Mouse (Mus musculus): Measurements from ENCODE around the gene Btbd2. TPM values are rescaled to one million over a fixed set of nuclear protein-coding genes. Genes with fewer than 3 reads are reported as not detected.
A peak's percentile ranks its signal among the peaks of the same experiment; 100 is the strongest.

The Btbd2 gene
- total and polyA plus RNA-seq, 3 experiments: 43.1 to 81.8 TPM; not detected in 1

DNA sequence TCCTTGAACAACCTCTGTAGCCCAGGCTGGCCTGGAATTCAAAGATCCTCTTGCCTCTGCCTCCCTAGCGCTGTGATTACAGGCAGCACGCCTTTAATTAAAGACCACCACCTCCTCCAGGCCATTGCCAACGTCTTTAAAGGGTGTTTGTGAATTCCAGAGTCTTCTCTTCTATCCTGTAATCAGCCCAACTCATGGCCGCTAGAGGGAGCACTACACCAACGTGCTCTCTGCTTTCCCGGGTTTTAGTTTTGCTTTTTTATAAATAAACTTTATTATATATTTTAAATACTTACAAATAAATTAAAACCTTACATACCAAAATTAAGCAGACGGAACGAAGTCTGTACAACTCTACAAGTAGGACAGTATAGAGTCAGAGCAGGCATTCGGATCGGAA lies 2.3 kb upstream of the Btbd2 start:
- Histone ChIP-seq H3K27me3 (ENCODE audit: control insufficient read depth in 1 of 2, insufficient read depth in 2 of 2, low read length in 2 of 2) (no peaks in the 10 kb centered on the region), H3K9ac (ENCODE audit: control insufficient read depth, low read depth, low read length, poor library complexity, severe bottlenecking) (peak overlapping the region; percentile 67), H3K36me3 (ENCODE audit: control insufficient read depth in 1 of 2, insufficient read depth in 2 of 2, low read length in 2 of 2) (peaks cover 0 to 15% of the 10 kb centered on the region in 2 experiments; a peak in 2 of 4 replicates), H3K27ac (ENCODE audit: control insufficient read depth, low read depth, low read length) (peak overlapping the region; percentile 74), H3K79me2 (ENCODE audit: control insufficient read depth, insufficient read depth, low read length, poor library complexity) (peaks cover 8% of the 10 kb centered on the region), H3K4me1 (ENCODE audit: control insufficient read depth in 1 of 2, insufficient read depth in 2 of 2, low read length in 2 of 2) (peaks cover 7 to 34% of the 10 kb centered on the region in 2 experiments), H3K4me3 (ENCODE audit: control insufficient read depth in 1 of 2, insufficient read depth in 1 of 2, low read depth in 2 of 2, low read length in 2 of 2) (peak overlapping the region; percentile 47 to 99), H3K9me3 (replicated peaks; ENCODE audit: insufficient read depth, low read length) (no peaks in the 10 kb centered on the region)
- peak; percentile 85 for DNase-seq (ENCODE audit: low read depth, low spot score)
- TF ChIP-seq MYC (IDR thresholded peaks at IDR 0.05; ENCODE audit: low read depth, low read length): peak; percentile 89
- TF ChIP-seq CHD2 (IDR thresholded peaks at IDR 0.05; ENCODE audit: low read length): no peak
- 0 out of 2 replicates have a peak, but pooled peaks have one; percentile 4 for TF ChIP-seq GATA1 (IDR thresholded peaks at IDR 0.05; ENCODE audit: low read depth, low read length)
- TF ChIP-seq MEF2A (IDR thresholded peaks at IDR 0.05; ENCODE audit: extremely low read depth, insufficient replicate concordance, low read depth, low read length, poor library complexity, severe bottlenecking): no peak
- peak; percentile 28; the same call in 1 of the 2 replicates for TF ChIP-seq ZNF384 (IDR thresholded peaks at IDR 0.05; ENCODE audit: low read depth, low read length)
- TF ChIP-seq RAD21 (IDR thresholded peaks at IDR 0.05; ENCODE audit: low read depth, low read length): peak; percentile 61
- TF ChIP-seq SIN3A (IDR thresholded peaks at IDR 0.05; ENCODE audit: low read length): peak; percentile 51; the same call in 1 of the 2 replicates
- peak; percentile 61 for TF ChIP-seq ZC3H11A (IDR thresholded peaks at IDR 0.05; ENCODE audit: low read depth, low read length)
- TF ChIP-seq SMC3 (IDR thresholded peaks at IDR 0.05; ENCODE audit: low read depth, low read length): peak; percentile 67
- no peak for TF ChIP-seq NELFE (IDR thresholded peaks at IDR 0.05; ENCODE audit: low read depth, low read length)
- TF ChIP-seq MXI1 (IDR thresholded peaks at IDR 0.05; ENCODE audit: low read depth, low read length): peak; percentile 34; the same call in 1 of the 2 replicates
- TF ChIP-seq CTCF (IDR thresholded peaks at IDR 0.05 in 2 of 3, conservative IDR thresholded peaks at IDR 0.05 in 1 of 3; ENCODE audit: control insufficient read depth in 1 of 3, insufficient read depth in 1 of 3, low read depth in 2 of 3, low read length in 3 of 3, poor library complexity in 1 of 3, severe bottlenecking in 1 of 3): peak; percentile 68 to 79 (median 75)

DNA sequence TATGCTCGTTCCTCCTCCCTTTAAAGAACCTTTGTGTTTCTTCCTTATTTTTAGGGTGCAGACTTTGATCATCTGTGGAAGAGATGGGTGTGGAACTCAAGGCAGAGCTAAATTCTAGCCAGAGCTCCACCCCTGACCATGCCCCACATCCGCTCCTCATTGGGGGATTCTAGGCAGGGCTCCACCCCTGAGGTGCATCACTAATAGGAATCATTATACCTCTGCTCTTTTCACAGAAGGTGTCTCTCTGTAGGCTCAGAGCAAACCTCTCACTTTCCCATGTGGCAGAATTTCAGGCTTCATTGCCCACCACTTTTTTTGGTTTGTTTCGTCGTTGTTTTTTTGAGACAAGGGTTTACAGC lies 2.0 kb upstream of the Btbd2 start:
- peak overlapping the region; percentile 67 for H3K9ac ChIP-seq (ENCODE audit: control insufficient read depth, low read depth, low read length, poor library complexity, severe bottlenecking)
- H3K4me3 ChIP-seq (ENCODE audit: control insufficient read depth in 1 of 2, insufficient read depth in 1 of 2, low read depth in 2 of 2, low read length in 2 of 2): peak overlapping the region; percentile 47 to 99
- H3K79me2 ChIP-seq (ENCODE audit: control insufficient read depth, insufficient read depth, low read length, poor library complexity): peaks cover 8% of the 10 kb centered on the region
- no peaks in the 10 kb centered on the region for H3K27me3 ChIP-seq (ENCODE audit: control insufficient read depth in 1 of 2, insufficient read depth in 2 of 2, low read length in 2 of 2)
- peaks cover 6 to 30% of the 10 kb centered on the region in 2 experiments for H3K4me1 ChIP-seq (ENCODE audit: control insufficient read depth in 1 of 2, insufficient read depth in 2 of 2, low read length in 2 of 2)
- H3K27ac ChIP-seq (ENCODE audit: control insufficient read depth, low read depth, low read length): peak overlapping the region; percentile 81
- peaks cover 0 to 11% of the 10 kb centered on the region in 2 experiments; a peak in 2 of 4 replicates for H3K36me3 ChIP-seq (ENCODE audit: control insufficient read depth in 1 of 2, insufficient read depth in 2 of 2, low read length in 2 of 2)
- H3K9me3 ChIP-seq (replicated peaks; ENCODE audit: insufficient read depth, low read length): no peaks in the 10 kb centered on the region
- DNase-seq (ENCODE audit: low read depth, low spot score): peak; percentile 92
- TF ChIP-seq CHD2 (IDR thresholded peaks at IDR 0.05; ENCODE audit: low read length) (no peak), ETS1 (IDR thresholded peaks at IDR 0.05; ENCODE audit: low read depth, low read length) (peak; percentile 38; the same call in 1 of the 2 replicates), RAD21 (IDR thresholded peaks at IDR 0.05; ENCODE audit: low read depth, low read length) (no peak), MEF2A (IDR thresholded peaks at IDR 0.05; ENCODE audit: extremely low read depth, insufficient replicate concordance, low read depth, low read length, poor library complexity, severe bottlenecking) (no peak), SMC3 (IDR thresholded peaks at IDR 0.05; ENCODE audit: low read depth, low read length) (no peak), GATA1 (IDR thresholded peaks at IDR 0.05; ENCODE audit: low read depth, low read length) (no peak), MAZ (IDR thresholded peaks at IDR 0.05; ENCODE audit: low read depth, low read length) (no peak), RCOR1 (IDR thresholded peaks at IDR 0.05; ENCODE audit: low read depth, low read length) (no peak), TBP (IDR thresholded peaks at IDR 0.05; ENCODE audit: low read depth, low read length) (peak; percentile 60; the same call in 1 of the 2 replicates), CTCF (IDR thresholded peaks at IDR 0.05 in 2 of 3, conservative IDR thresholded peaks at IDR 0.05 in 1 of 3; ENCODE audit: control insufficient read depth in 1 of 3, insufficient read depth in 1 of 3, low read depth in 2 of 3, low read length in 3 of 3, poor library complexity in 1 of 3, severe bottlenecking in 1 of 3) (no peak), USF2 (IDR thresholded peaks at IDR 0.05; ENCODE audit: borderline replicate concordance in 1 of 2, insufficient read depth in 1 of 2, low read depth in 1 of 2, low read length in 2 of 2) (no peak), TAL1 (IDR thresholded peaks at IDR 0.05; ENCODE audit: low read length) (no peak), MYC (IDR thresholded peaks at IDR 0.05; ENCODE audit: low read depth, low read length) (no peak), CHD1 (IDR thresholded peaks at IDR 0.05; ENCODE audit: low read depth, low read length) (no peak), ZKSCAN1 (IDR thresholded peaks at IDR 0.05; ENCODE audit: low read depth, low read length) (no peak), ZC3H11A (IDR thresholded peaks at IDR 0.05; ENCODE audit: low read depth, low read length) (no peak), KAT2A (conservative IDR thresholded peaks at IDR 0.05; ENCODE audit: low read depth, low read length) (no peak), HCFC1 (IDR thresholded peaks at IDR 0.05; ENCODE audit: low read depth, low read length) (peak; percentile 39; the same call in 1 of the 2 replicates), MAFK (IDR thresholded peaks at IDR 0.05; ENCODE audit: borderline replicate concordance, low read depth, low read length) (no peak), GABPA (IDR thresholded peaks at IDR 0.05; ENCODE audit: low read depth, low read length) (no peak), TCF12 (IDR thresholded peaks at IDR 0.05; ENCODE audit: low read depth, low read length) (peak; percentile 34; the same call in 1 of the 2 replicates), SIN3A (IDR thresholded peaks at IDR 0.05; ENCODE audit: low read length) (peak; percentile 60), ELF1 (IDR thresholded peaks at IDR 0.05; ENCODE audit: low read depth, low read length) (0 out of 2 replicates have a peak, but pooled peaks have one; percentile 37), JUND (IDR thresholded peaks at IDR 0.05; ENCODE audit: low read depth, low read length) (no peak), POLR2A (IDR thresholded peaks at IDR 0.05; ENCODE audit: control insufficient read depth in 1 of 2, insufficient read depth in 1 of 2, low read depth in 1 of 2, low read length in 2 of 2, poor library complexity in 1 of 2) (peak in 1 of 2 experiments; percentile 64; a peak in 2 of 4 replicates), EP300 (IDR thresholded peaks at IDR 0.05; ENCODE audit: low read depth in 1 of 2, low read length in 2 of 2) (no peak)
